Comparison of ENCODE assay signal across 8 mouse cellular contexts in the genomic region with DNA sequence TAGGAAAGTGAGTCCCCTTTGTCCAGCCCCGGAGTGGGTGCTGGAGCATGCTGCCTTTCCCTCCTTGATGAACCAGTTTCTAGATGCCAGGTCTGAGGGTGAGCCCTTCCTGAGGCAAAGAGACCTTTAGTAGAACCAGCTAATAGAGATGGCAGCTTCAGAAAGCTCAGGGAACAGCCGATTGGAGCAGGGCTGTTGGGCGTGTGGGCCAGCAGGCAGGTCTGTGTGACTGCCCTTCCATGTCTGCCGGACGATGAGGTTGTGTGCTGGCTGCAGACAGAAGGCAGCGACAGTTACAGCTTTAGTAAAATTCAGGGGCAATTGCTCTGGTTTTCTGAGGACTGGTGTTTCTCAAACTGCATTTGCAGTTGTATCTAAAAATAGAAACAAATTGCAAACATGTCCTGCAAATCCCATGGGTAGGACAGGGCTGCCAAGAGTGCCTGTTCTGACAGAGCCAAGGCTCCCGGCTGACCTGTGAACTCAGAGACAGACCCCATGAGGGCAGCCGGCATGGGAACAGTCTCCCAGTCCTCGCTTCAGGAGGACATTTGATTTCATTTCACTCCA. TPM values are rescaled to one million over a fixed set of nuclear protein-coding genes. Genes with fewer than 3 reads are reported as not detected.
DNase-seq lines count a peak whose midpoint lies in the region; ATAC-seq lines count a peak whose summit lies in the region.

No protein-coding gene starts in this region.

- 21% methylated on average over 9 of the region's 9 CpGs for WGBS in embryonic facial prominence, embryonic 14.5 days
- WGBS in limb, embryonic 11.5 days = 32% methylated on average over 9 of the region's 9 CpGs
- WGBS in stomach, embryonic 15.5 days = 34% methylated on average over 9 of the region's 9 CpGs

- peaks cover 24% of the 10 kb centered on the region for H3K4me1 ChIP-seq in embryonic facial prominence, embryonic 14.5 days (ENCODE audit: control insufficient read depth, insufficient read depth, low read length)
- H3K4me1 ChIP-seq in limb, embryonic 11.5 days (ENCODE audit: control insufficient read depth, insufficient read depth, low read length) = peaks cover 25% of the 10 kb centered on the region
- peaks cover 26% of the 10 kb centered on the region for H3K4me1 ChIP-seq in stomach, embryonic 15.5 days

- peak overlapping the region; percentile 21; the same call in 1 of the 2 replicates for H3K9ac ChIP-seq in embryonic facial prominence, embryonic 14.5 days (ENCODE audit: low read depth, low read length)
- H3K9ac ChIP-seq in limb, embryonic 11.5 days (ENCODE audit: low read length) = 0 out of 2 replicates have a peak overlapping the region, but pooled peaks have one; percentile 23
- no peak overlapping the region for H3K9ac ChIP-seq in stomach, embryonic 15.5 days

- DNase-seq in NIH3T3 (ENCODE audit: low read depth) = peak; percentile 54
- DNase-seq in embryonic facial prominence, embryonic 14.5 days (ENCODE audit: low spot score) = peak; percentile 41
- DNase-seq in heart, postnatal 25 days (ENCODE audit: low spot score) = peak; percentile 31
- peak; percentile 38 for DNase-seq in limb, embryonic 11.5 days (ENCODE audit: low spot score)
- no peak for DNase-seq in layer of hippocampus, adult 11-12 months (ENCODE audit: low spot score)
- DNase-seq in spleen, postnatal 14 days (ENCODE audit: low spot score in 2 of 2) = no peak
- no peak for DNase-seq in spleen, postnatal 10 days (ENCODE audit: low spot score in 2 of 2)

- intact Hi-C loops in heart, postnatal 25 days (cut with DNase I) = no loop called here

- H3K27ac ChIP-seq in embryonic facial prominence, embryonic 14.5 days (replicated peaks; ENCODE audit: low read depth, low read length) = peak overlapping the region; percentile 56
- peak overlapping the region; percentile 25; the same call in 1 of the 2 replicates for H3K27ac ChIP-seq in limb, embryonic 11.5 days (replicated peaks; ENCODE audit: low read depth, low read length)
- H3K27ac ChIP-seq in stomach, embryonic 15.5 days = peak overlapping the region; percentile 45; the same call in 1 of the 2 replicates

- H3K9me3 ChIP-seq in embryonic facial prominence, embryonic 14.5 days (ENCODE audit: control insufficient read depth, low read length) = no peaks in the 10 kb centered on the region
- H3K9me3 ChIP-seq in limb, embryonic 11.5 days (ENCODE audit: control insufficient read depth, low read length) = no peaks in the 10 kb centered on the region
- no peaks in the 10 kb centered on the region for H3K9me3 ChIP-seq in stomach, embryonic 15.5 days

- peak overlapping the region; percentile 35 for H3K4me2 ChIP-seq in embryonic facial prominence, embryonic 14.5 days (ENCODE audit: low read depth, low read length)
- H3K4me2 ChIP-seq in limb, embryonic 11.5 days (ENCODE audit: low read depth, severe bottlenecking) = no peak overlapping the region
- 0 out of 2 replicates have a peak overlapping the region, but pooled peaks have one; percentile 8 for H3K4me2 ChIP-seq in stomach, embryonic 15.5 days

- no peaks in the 10 kb centered on the region for H3K36me3 ChIP-seq in embryonic facial prominence, embryonic 14.5 days (ENCODE audit: control insufficient read depth, insufficient read depth, low read length)
- no peaks in the 10 kb centered on the region for H3K36me3 ChIP-seq in limb, embryonic 11.5 days (ENCODE audit: control insufficient read depth, insufficient read depth, low read length)
- H3K36me3 ChIP-seq in stomach, embryonic 15.5 days = no peaks in the 10 kb centered on the region

- H3K27me3 ChIP-seq in embryonic facial prominence, embryonic 14.5 days (replicated peaks; ENCODE audit: control insufficient read depth, insufficient read depth, low read length) = no peaks in the 10 kb centered on the region
- no peaks in the 10 kb centered on the region for H3K27me3 ChIP-seq in limb, embryonic 11.5 days (ENCODE audit: control insufficient read depth, insufficient read depth, low read length)
- H3K27me3 ChIP-seq in stomach, embryonic 15.5 days (replicated peaks) = no peaks in the 10 kb centered on the region

- no peak overlapping the region for H3K4me3 ChIP-seq in embryonic facial prominence, embryonic 14.5 days (ENCODE audit: low read depth, low read length)
- no peak overlapping the region for H3K4me3 ChIP-seq in limb, embryonic 11.5 days (ENCODE audit: low read depth, low read length)
- no peak overlapping the region for H3K4me3 ChIP-seq in stomach, embryonic 15.5 days (replicated peaks)

- no peak for ATAC-seq in embryonic facial prominence, embryonic 14.5 days (ENCODE audit: low read depth)
- ATAC-seq in limb, embryonic 11.5 days (ENCODE audit: insufficient number of reproducible peaks, low FRiP score, low TSS enrichment, low read depth) = no peak
- ATAC-seq in stomach, embryonic 15.5 days (ENCODE audit: insufficient read depth, low FRiP score, low read depth) = no peak

RNA-seq across cellular contexts. Expression of a gene that starts 4.9 kb away (rescaled TPM):
- 3.6 and 3.9 TPM in 2 replicates for polyA plus RNA-seq in embryonic facial prominence, embryonic 14.5 days (2014; fragmentation: Nextera tagmentation; extraction: Ambion mirVana)
- total RNA-seq in heart, postnatal 25 days (2021) = 1 to 10 TPM; 5.5 to 5.9 TPM
- polyA plus RNA-seq in limb, embryonic 11.5 days (2014; fragmentation: Nextera tagmentation; extraction: Ambion mirVana) = 8.4 and 8.5 TPM in 2 replicates
- 3.2 and 4.0 TPM in 2 replicates for polyA plus RNA-seq in stomach, embryonic 15.5 days (2015; fragmentation: Nextera tagmentation; extraction: Ambion mirVana)

RNA-seq across cellular contexts. Expression of a gene that starts 40.4 kb away (rescaled TPM):
- polyA plus RNA-seq in embryonic facial prominence, embryonic 14.5 days (2014; fragmentation: Nextera tagmentation; extraction: Ambion mirVana) = 13.2 and 20.4 TPM in 2 replicates
- 10 to 100 TPM in 1 of 2 experiments, 1 to 10 TPM in 1; 9.1 to 18.4 TPM for total RNA-seq in heart, postnatal 25 days (2021)
- polyA plus RNA-seq in limb, embryonic 11.5 days (2014; fragmentation: Nextera tagmentation; extraction: Ambion mirVana) = 5.3 and 8.7 TPM in 2 replicates
- 9.6 and 36.0 TPM in 2 replicates for polyA plus RNA-seq in stomach, embryonic 15.5 days (2015; fragmentation: Nextera tagmentation; extraction: Ambion mirVana)

RNA-seq across cellular contexts. Expression of a gene that starts 57.3 kb away (rescaled TPM):
- 56.1 and 57.1 TPM in 2 replicates for polyA plus RNA-seq in embryonic facial prominence, embryonic 14.5 days (2014; fragmentation: Nextera tagmentation; extraction: Ambion mirVana)
- 100 to 1,000 TPM; 107 to 111 TPM for total RNA-seq in heart, postnatal 25 days (2021)
- polyA plus RNA-seq in limb, embryonic 11.5 days (2014; fragmentation: Nextera tagmentation; extraction: Ambion mirVana) = 62.9 and 66.6 TPM in 2 replicates
- 64.6 and 66.9 TPM in 2 replicates for polyA plus RNA-seq in stomach, embryonic 15.5 days (2015; fragmentation: Nextera tagmentation; extraction: Ambion mirVana)

Comparison
In these comparisons a context has a peak if more than half of its experiments do, and no peak if none do; other contexts are left out.
1. DNase-seq: peak in NIH3T3 (single experiment), embryonic facial prominence, embryonic 14.5 days (single experiment), heart, postnatal 25 days (single experiment) and limb, embryonic 11.5 days (single experiment); none in layer of hippocampus, adult 11-12 months (single experiment), spleen, postnatal 14 days (0 of 2) and spleen, postnatal 10 days (0 of 2).
2. Peak in every context shown above with its lines, with median percentiles within 50 percentile points of each other: H3K27ac ChIP-seq.